Mouse (Mus musculus) limb, embryonic 14.5 days (tissue): ENCODE data around the gene Tshb. TPM values are rescaled to one million over a fixed set of nuclear protein-coding genes. Genes with fewer than 3 reads are reported as not detected.

Experiments used
- ATAC-seq: fragments of 200-750 bp; cut with Nextera tagmentation; 2 replicates; pipeline ENCODE4 v1.8.0; 2017; ENCODE audit warnings: low read depth, moderate number of reproducible peaks, moderate TSS enrichment; ENCODE audit not compliant: low FRiP score
- DNase-seq: peaks from one replicate; pipeline ENCODE4 v3.0.0-alpha.2; 2015; ENCODE audit warnings: low spot score
- H3K27ac ChIP-seq: fragments of 300-500 bp; sonication (generic); replicated peaks from 2 replicates; pipeline ENCODE4 v1.5.1; 2014; ENCODE audit warnings: low read depth, mild to moderate bottlenecking, low read length, moderate library complexity, mixed read lengths
- H3K27me3 ChIP-seq: fragments of 300-500 bp; sonication (generic); 2 replicates; pipeline ENCODE4 v1.6.1; 2014; ENCODE audit warnings: low read length, mixed read lengths; ENCODE audit not compliant: control insufficient read depth, insufficient read depth
- H3K36me3 ChIP-seq: fragments of 300-500 bp; sonication (generic); 2 replicates; pipeline ENCODE4 v1.6.1; 2014; ENCODE audit warnings: mild to moderate bottlenecking, low read length, moderate library complexity, mixed read lengths; ENCODE audit not compliant: control insufficient read depth, insufficient read depth
- H3K4me1 ChIP-seq: fragments of 300-500 bp; sonication (generic); 2 replicates; pipeline ENCODE4 v1.6.1; 2014; ENCODE audit warnings: antibody characterized with exemption, low read length, mixed read lengths; ENCODE audit not compliant: control insufficient read depth, insufficient read depth
- H3K4me2 ChIP-seq: fragments of 300-500 bp; sonication (generic); replicated peaks from 2 replicates; pipeline ENCODE4 v1.6.1; 2014; ENCODE audit warnings: low read depth, mild to moderate bottlenecking, low read length, moderate library complexity; ENCODE audit not compliant: severe bottlenecking
- H3K4me3 ChIP-seq: fragments of 300-500 bp; sonication (generic); replicated peaks from 2 replicates; pipeline ENCODE4 v1.5.1; 2014; ENCODE audit warnings: low read length
- H3K9ac ChIP-seq: fragments of 300-500 bp; sonication (generic); 2 replicates; pipeline ENCODE4 v1.6.1; 2014; ENCODE audit warnings: mild to moderate bottlenecking, low read depth, low read length, moderate library complexity; ENCODE audit not compliant: severe bottlenecking
- H3K9me3 ChIP-seq: fragments of 300-500 bp; sonication (generic); 2 replicates; pipeline ENCODE4 v1.6.1; 2016; ENCODE audit warnings: low read length; ENCODE audit not compliant: control insufficient read depth
- POLR2A ChIP-seq: fragments of 200-500 bp; IDR thresholded peaks from 2 replicates; pipeline ENCODE4 v1.8.0; 2012; ENCODE audit warnings: inconsistent platforms, mild to moderate bottlenecking, moderate library complexity, borderline replicate concordance; ENCODE audit not compliant: insufficient read depth, insufficient read length; ENCODE audit errors: extremely low read depth
- WGBS: fragments of 180-500 bp; shearing (Covaris S2); extraction: QIAGEN DNeasy Blood & Tissue Kit; methylation state at CpG from one replicate; pipeline ENCODE4 v1.1.7; 2014; 5-methylcytosine and 5-hydroxymethylcytosine counted together
- polyA plus RNA-seq, 2 experiments: library from polyadenylated mRNA; depleted of rRNA in 1 of 2; stranded (reverse) in 1 of 2; unstranded in 1 of 2; fragments of >200 nt; fragmentation: Nextera tagmentation in 1 of 2; extraction: Ambion mirVana in 1 of 2; gene quantifications; 2 replicates each; pipeline versions ENCODE4 v1.2.1 to v1.2.3; 2012 to 2014

The Tshb gene
- polyA plus RNA-seq, 2 experiments, result not detected

DNA sequence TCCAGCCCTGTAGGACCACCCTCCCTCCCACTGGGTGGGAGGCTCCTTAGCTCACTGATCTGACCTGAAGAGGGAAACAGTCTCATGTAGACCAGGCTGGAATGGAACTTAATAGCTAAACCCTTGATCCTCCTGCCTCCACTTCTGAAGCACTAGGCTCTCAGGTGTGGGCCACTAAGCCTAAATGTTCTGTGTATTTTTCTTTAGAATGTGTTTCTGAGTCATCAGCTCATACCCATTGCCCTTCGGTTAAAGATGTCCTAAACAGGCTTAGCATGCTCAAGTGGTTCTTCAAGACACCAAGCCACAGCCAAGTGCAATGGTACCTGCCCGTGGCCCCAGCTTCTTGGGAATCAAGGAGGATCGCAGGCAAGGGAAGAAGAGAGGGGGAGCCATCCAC is 31.0 kb downstream of the Tshb start:
- H3K4me2 ChIP-seq, result no peak overlapping the region
- 0 out of 2 replicates have a peak, but pooled peaks cover 5% of the 10 kb centered on the region for H3K36me3 ChIP-seq
- no peak for DNase-seq
- no peak for TF ChIP-seq POLR2A
- no peak overlapping the region for H3K9ac ChIP-seq
- no peak for ATAC-seq
- no peak overlapping the region for H3K4me3 ChIP-seq
- H3K27ac ChIP-seq, result no peak overlapping the region
- H3K9me3 ChIP-seq, result no peaks in the 10 kb centered on the region
- H3K27me3 ChIP-seq, result no peaks in the 10 kb centered on the region
- H3K4me1 ChIP-seq, result peaks cover 8% of the 10 kb centered on the region; the same call in 1 of the 2 replicates
- WGBS, result 91% methylated on average over 3 of the region's 3 CpGs

DNA sequence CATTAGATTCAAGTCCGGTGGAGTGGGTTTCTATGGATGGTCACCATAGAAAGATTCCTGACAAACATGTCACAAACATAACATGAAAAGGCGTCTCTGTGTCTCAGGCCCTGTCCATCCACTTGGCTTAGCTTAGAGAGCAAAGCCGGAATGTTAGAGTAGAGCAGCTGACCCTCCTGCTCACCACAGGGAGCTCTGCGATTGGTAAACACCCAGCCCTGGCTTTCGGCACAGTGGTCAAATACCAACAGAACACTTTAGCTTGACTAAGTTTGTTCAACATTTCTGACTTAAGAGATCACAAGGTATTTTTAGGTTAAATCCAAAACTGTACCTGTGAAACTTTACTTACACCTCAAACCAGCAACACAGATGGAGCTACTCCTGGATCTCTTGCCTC is 31.4 kb downstream of the Tshb start:
- H3K36me3 ChIP-seq, result 0 out of 2 replicates have a peak, but pooled peaks cover 5% of the 10 kb centered on the region
- no peaks in the 10 kb centered on the region for H3K9me3 ChIP-seq
- 82% methylated on average over 5 of the region's 5 CpGs for WGBS
- DNase-seq (no peak), ATAC-seq (no peak)
- H3K9ac ChIP-seq, result no peak overlapping the region
- H3K4me3 ChIP-seq, result no peak overlapping the region
- peaks cover 8% of the 10 kb centered on the region; the same call in 1 of the 2 replicates for H3K4me1 ChIP-seq
- no peak for TF ChIP-seq POLR2A
- no peaks in the 10 kb centered on the region for H3K27me3 ChIP-seq
- no peak overlapping the region for H3K27ac ChIP-seq
- no peak overlapping the region for H3K4me2 ChIP-seq

DNA sequence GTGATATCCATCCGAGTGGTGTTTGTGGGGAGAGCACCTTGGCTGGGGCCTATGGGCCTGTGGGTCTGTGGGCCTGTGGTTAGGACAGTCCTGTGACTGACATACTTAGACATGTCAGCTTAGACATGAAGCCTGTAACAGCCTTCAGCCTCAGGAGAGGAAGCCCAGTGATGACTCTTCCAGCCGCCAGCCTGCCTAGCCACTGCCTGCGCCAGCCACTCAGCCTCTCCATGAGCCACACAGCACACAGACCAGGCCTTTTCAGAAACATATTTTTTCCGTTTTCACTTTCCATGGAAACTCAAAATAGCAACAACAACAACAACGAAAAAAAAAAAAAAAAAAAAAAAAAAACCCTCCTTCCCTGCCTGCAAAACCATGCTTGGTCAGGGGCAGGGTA is 33.8 kb downstream of the Tshb start:
- ATAC-seq, result no peak
- 81% methylated on average over 5 of the region's 5 CpGs for WGBS
- H3K4me1 ChIP-seq, result peaks cover 13% of the 10 kb centered on the region
- H3K36me3 ChIP-seq, result 0 out of 2 replicates have a peak, but pooled peaks cover 5% of the 10 kb centered on the region
- no peak for DNase-seq
- no peaks in the 10 kb centered on the region for H3K9me3 ChIP-seq
- no peak overlapping the region for H3K4me3 ChIP-seq
- H3K9ac ChIP-seq, result no peak overlapping the region
- H3K4me2 ChIP-seq, result no peak overlapping the region
- no peak for TF ChIP-seq POLR2A
- H3K27ac ChIP-seq, result no peak overlapping the region
- no peaks in the 10 kb centered on the region for H3K27me3 ChIP-seq

DNA sequence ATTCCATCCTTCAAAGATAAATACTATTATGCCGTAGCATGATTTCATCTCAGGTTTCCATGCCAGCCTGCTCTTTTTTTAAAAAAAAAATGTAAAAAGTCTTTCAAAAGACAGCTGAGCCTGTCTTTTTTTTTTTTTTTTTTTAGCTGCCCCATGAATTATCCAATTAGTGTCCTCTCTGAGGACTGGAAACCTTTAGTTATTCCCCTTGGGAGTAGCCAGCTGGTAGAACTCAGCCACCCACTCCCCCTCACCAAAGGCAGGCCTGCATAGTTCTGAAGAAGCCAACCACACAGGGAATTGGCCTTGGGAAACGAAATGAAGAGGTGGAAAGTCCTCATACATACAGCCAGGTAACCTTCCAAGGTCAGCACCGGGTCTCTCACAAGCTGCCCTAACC is 34.5 kb downstream of the Tshb start:
- H3K36me3 ChIP-seq, result 0 out of 2 replicates have a peak, but pooled peaks cover 5% of the 10 kb centered on the region
- DNase-seq, result no peak
- H3K4me3 ChIP-seq, result no peak overlapping the region
- no peak for TF ChIP-seq POLR2A
- no peaks in the 10 kb centered on the region for H3K9me3 ChIP-seq
- H3K9ac ChIP-seq, result no peak overlapping the region
- ATAC-seq, result no peak
- H3K27me3 ChIP-seq, result no peaks in the 10 kb centered on the region
- H3K27ac ChIP-seq, result no peak overlapping the region
- peaks cover 13% of the 10 kb centered on the region for H3K4me1 ChIP-seq
- H3K4me2 ChIP-seq, result no peak overlapping the region
- 74% methylated on average over 3 of the region's 3 CpGs for WGBS

DNA sequence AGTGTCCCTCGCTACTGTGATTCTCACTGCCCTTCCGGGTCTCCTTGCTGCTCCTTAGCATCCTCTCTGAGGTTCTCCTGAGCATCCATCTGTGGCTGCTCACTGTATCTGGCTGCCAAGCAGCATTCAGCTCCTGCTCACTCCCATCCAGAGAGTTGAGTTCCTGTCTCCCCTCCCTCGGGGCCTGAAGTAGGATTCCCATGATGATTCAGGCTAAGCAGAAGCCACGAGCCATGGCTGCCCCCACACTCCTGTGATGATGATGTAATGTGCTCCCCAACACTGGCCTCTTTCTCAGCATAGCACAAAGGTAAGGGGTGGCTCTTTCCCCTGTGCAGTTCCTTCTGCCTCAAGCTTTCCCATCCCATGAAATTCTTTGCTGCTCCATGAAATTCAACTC is 36.3 kb downstream of the Tshb start:
- TF ChIP-seq POLR2A, result no peak
- H3K9ac ChIP-seq, result no peak overlapping the region
- DNase-seq (no peak), ATAC-seq (no peak)
- H3K4me3 ChIP-seq, result no peak overlapping the region
- no peak overlapping the region for H3K27ac ChIP-seq
- H3K4me1 ChIP-seq, result peaks cover 5% of the 10 kb centered on the region
- 0 out of 2 replicates have a peak, but pooled peaks cover 2% of the 10 kb centered on the region for H3K36me3 ChIP-seq
- H3K4me2 ChIP-seq, result no peak overlapping the region
- WGBS, result 86% methylated on average over 4 of the region's 4 CpGs
- no peaks in the 10 kb centered on the region for H3K9me3 ChIP-seq
- no peaks in the 10 kb centered on the region for H3K27me3 ChIP-seq

DNA sequence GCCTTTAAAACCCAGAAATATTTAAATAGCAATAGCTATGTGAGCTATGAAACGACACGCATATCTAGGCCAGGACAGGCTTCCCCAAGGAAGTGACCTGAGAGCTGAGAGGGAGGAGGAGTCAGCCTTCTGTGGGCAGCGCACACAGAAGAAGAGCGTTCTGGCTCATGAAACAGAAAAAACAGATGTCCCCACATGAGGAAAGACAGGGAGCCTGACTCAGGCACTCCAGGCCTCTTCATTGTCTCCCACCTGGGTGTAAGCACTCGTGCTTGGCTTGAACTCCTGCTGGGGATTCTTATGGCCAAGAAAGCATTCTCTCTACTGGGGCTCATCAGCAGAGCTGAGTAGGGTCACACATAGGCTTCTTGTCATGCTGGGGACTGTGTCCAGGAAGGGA is 37.9 kb downstream of the Tshb start:
- H3K27me3 ChIP-seq, result no peaks in the 10 kb centered on the region
- no peak overlapping the region; the same call in 1 of the 2 replicates for H3K27ac ChIP-seq
- H3K4me1 ChIP-seq, result peaks cover 5% of the 10 kb centered on the region
- H3K9me3 ChIP-seq, result no peaks in the 10 kb centered on the region
- no peaks in the 10 kb centered on the region for H3K36me3 ChIP-seq
- WGBS, result 38% methylated on average over 5 of the region's 5 CpGs
- no peak overlapping the region for H3K4me3 ChIP-seq
- no peak overlapping the region for H3K9ac ChIP-seq
- DNase-seq (no peak), ATAC-seq (peak; percentile 37)
- TF ChIP-seq POLR2A, result no peak
- no peak overlapping the region for H3K4me2 ChIP-seq
